Mouse (Mus musculus) hindlimb bud, embryonic 11.5 days (tissue): ENCODE results near the gene Itpa.

Experiments
- DNase-seq: peaks from one replicate; pipeline ENCODE4 v3.0.0-alpha.2; 2012; ENCODE audit warnings: low read depth, low spot score; ENCODE audit errors: extremely low spot score

The Itpa gene

GRCm38 (mm10) chr2:130724369-130724768, 57.0 kb downstream of the Itpa start:
- no peak for DNase-seq

- no peak for DNase-seq
Observed at GRCm38 (mm10) chr2:130727752-130728151, 60.3 kb downstream of the Itpa start.

GRCm38 (mm10) chr2:130728906-130729585, 61.6 kb downstream of the Itpa start:
- no peak for DNase-seq

- no peak for DNase-seq
Observed at GRCm38 (mm10) chr2:130730746-130731145, 63.3 kb downstream of the Itpa start.
